Mouse (Mus musculus) CD8-positive naive resting alpha-beta T cell, adult 2 months (primary cell): Measurements from ENCODE around the gene Sult1a1.

Source experiments
- DNase-seq, 2 experiments: peaks; one replicate each; pipeline ENCODE4 v3.0.0; 2022; ENCODE audit warnings: low read depth in 2 of 2, low spot score in 2 of 2

The Sult1a1 gene

DNA sequence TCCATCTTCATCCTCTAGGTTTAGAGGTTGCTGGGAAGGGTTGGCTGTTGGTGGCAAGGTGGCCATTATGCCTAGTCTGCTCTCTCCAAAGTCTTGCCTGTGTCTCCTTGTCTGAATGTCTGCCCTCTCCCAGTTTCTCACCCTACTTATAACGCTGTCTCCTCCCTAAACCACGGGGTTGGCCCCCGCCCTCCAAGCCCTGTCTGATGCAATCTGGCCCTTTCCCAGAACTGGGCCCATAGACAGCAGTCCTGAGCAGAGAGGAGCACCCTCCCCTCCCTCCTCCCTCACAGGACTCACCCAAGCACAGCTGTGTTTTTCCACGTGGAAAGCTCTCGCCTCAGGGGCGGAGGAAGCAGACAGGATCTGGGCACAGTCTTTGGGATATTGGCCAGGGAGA is 50.9 kb downstream of the Sult1a1 start:
- DNase-seq, result no peak

DNA sequence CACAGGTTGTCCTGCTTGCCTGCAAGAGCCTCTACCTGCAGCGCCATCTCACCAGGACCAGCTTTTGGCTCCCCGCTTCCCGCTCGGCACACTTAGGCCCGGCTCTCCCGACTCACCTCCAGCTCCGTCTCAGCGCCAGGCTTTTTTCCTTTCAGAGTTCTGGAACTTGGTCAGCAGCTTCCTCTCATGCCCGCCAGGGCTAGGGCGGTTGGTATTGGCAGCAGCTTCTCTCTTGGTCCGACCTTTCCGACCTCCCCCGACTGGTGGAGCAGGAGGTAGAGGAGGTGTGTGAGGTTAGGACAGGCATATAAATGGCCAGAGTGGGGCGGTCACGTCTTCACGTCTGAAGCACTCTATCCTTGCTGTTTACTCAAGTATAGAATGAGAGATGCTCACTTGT is 51.5 kb downstream of the Sult1a1 start:
- no peak for DNase-seq

DNA sequence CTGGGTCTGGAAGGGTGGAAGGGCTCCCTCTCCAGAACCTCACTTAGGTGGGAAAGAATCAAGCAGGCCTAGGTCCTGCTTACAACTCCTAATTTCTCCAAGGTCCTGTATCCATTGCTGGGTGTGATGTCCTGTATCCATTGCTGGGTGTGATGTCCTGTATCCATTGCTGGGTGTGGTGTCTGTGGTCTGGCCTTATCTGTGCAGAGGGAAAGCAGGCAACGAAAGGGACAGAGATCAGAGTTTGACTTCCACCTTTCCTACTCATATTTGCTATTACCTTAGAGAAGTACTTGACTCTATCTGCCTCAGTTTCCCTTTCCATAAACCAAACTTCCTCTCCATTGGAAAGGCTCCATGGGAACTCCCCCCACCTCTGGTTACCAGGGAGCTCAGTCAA is 52.9 kb downstream of the Sult1a1 start:
- no peak for DNase-seq
